Mouse (Mus musculus): ENCODE results near the gene Hdac4.

- TF ChIP-seq CTCF (IDR thresholded peaks at IDR 0.05; ENCODE audit: low read depth) = no peak
- TF ChIP-seq EP300 (IDR thresholded peaks at IDR 0.05; ENCODE audit: low read depth) = no peak
Observed at GRCm38 (mm10) chr1:92023906-92024305, 171.6 kb downstream of the Hdac4 start.

All from liver, postnatal 0 days (tissue).